Mouse (Mus musculus) stomach, postnatal 0 days (tissue): ENCODE data around the gene Arid1b.

ENCODE experiments used
- CTCF ChIP-seq: IDR thresholded peaks from 2 replicates; pipeline ENCODE4 v1.5.1; 2016; ENCODE audit warnings: antibody characterized with exemption, low read depth, mild to moderate bottlenecking, moderate library complexity
- EP300 ChIP-seq: optimal IDR thresholded peaks from 2 replicates; pipeline ENCODE3; 2016; ENCODE audit warnings: antibody characterized with exemption

GRCm38 (mm10) chr17:5151852-5152251, 157.7 kb downstream of the Arid1b start:
- TF ChIP-seq CTCF = no peak
- no peak for TF ChIP-seq EP300
